Mouse (Mus musculus) ES-CJ7 (cell line): Measurements from ENCODE around the gene Tenm4.

Source experiments
- DNase-seq: peaks from one replicate; pipeline ENCODE4 v3.0.0; 2011; ENCODE audit warnings: low read depth, low spot score

The Tenm4 gene

DNA sequence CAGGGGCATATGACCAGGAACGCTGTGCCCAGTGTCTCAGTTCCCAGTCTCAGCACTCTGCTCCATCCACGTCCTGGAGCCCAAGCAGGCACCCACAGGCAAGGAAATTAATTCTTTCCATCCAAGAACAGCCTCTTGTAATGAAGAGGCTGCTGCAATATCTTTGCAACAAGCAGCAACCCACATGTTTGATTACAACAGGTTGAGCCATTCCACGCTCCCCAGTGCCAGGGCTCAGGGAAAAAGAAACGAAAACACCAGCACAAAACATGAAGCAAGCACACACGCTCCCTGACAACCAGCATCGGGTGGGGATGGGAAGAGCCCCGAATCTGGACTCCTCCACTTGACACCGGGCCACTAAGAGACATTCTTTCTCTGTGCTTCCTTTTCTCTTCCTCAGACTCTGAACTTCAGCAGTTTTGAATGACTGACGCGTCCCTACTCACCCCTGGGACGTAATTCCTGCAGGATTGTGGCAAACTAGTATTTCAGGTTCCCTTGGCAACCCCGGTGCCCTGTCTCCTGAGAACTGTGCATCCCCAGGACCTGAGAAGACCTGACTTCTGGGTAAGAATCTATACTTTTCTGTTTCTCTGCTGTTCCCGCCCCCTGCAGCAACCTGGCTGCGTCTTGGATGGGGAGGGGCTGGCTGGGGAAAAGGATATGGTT is at the start of gene Tenm4:
Gene Tenm4 (plus strand): TSS at position 323 of the 672 bp plus-strand sequence.
- DNase-seq = no peak

DNA sequence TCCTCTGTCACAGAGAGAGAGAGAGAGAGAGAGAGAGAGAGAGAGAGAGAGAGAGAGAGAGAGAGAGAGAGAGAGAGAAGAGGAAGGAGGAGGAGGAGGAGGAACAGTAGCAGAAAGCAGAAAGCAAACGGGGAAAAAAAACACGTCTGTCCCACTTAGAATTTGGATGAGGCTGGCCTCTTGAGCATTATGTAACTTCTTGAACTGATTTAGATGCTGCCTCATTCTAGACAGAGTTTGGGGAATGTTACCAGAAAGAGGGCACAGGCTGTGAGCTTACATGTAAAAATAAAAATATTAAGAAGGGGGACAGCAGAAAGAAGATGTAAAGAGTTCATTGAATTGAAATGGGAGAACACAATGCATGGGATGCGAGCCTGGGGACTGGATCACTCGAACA is 40.3 kb upstream of the Tenm4 start:
- DNase-seq = no peak

DNA sequence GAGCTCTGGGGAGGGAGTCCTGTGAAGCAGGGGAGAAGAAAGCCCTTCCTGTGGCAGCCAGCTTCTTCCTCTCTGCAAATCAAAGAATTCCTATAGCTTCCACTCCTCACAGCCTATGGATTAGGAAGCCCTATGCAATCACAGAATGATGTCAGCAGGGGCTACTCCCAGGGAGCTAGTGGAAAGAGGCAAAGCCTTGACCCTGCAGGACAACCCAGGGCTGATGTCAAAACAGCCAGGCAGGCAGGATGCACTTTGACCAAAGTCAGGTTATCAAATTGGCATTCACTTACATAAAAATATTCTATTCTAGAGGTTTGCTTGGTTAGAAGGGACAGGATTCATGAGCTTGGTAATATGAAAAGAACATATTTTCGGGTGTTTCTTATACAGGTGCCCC is 39.9 kb upstream of the Tenm4 start:
- DNase-seq = no peak

DNA sequence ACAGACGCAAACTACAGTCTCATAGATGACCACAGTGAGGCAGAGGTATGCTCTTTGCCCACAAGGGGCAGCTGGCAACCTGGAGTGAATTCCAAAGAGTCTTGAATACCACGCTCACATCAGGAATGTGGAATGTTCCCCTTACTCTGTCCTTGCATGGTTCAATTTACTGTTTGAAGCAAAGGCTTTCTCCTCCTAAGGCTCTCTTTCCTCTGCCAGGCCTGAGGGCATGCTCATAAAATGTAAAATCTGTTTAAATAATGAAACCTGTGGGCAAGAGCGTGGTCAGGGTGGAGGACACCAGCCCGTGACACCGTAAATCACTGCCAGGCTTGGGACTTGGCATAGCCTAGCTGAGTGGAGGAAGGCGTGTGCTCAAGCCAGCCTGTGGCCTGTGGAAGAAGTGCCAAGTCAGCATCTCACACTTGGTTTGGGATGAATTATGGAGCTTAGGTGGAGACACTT is 34.5 kb upstream of the Tenm4 start:
- DNase-seq = no peak

DNA sequence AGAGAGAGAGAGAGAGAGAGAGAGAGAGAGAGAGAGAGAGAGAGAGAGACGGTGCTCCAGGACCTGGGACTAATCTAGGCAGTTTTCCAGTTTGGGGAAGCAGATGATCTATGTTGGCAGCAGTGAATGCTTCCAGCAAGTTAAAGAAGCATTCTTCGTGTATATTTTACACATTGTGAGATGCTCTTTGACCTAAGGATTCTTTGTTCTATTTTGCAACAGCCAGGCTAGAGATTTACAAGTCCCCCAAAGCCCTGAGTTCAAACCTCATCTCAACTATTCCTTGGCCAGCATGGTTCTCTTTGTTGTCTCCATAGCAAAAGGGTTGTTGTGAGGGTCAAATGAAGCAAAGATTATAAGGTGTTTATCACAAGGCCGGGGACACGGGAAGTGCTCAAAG is 29.2 kb upstream of the Tenm4 start:
- no peak for DNase-seq

DNA sequence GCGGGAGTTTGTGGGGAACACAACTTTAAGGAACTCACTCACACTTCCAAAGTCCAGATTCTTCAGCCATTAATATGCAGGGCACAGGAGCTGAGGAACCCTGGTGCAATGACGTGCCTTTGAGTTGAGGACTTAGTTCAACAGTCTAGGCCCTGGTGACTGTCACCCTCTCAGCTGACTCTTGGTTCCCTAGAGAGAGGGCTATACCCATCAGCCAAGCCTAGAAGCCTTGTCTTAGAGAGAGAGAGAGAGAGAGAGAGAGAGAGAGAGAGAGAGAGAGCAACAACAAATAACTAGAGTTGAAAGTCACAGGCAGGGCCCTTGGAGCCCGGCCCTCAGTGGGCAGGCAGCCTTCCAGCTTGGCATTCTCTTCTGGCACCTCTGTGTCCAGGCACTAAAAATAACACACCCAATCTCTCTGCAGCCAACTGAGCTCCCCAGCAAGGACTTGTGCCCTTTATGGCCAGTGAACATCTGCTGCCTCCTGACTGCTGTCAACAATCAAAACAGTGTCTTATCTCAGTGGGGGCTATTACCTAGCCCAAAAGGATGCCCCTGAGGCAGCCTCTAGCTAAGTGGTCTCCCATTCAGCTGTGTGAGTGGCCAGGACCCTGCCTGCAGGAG is 28.0 kb upstream of the Tenm4 start:
- no peak for DNase-seq

DNA sequence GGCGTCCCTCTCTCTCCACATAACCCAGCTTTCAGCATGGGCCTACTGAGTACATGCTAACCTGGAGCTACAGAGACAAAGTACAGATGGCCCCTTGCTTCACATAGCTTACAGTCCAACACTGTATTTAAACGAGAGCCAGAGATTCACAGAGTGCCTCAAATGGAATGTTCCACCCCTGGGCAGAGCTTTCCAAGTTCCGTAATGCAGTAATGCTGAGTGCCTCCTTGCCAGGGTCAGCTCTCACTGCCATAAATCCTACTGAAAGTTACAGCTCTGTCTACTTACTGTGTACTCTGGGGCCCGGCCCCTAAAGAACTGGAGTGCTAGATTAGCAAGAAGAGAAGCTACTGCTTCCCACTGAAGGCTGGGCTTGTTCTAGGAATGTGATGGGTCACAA is 23.6 kb upstream of the Tenm4 start:
- DNase-seq = no peak

DNA sequence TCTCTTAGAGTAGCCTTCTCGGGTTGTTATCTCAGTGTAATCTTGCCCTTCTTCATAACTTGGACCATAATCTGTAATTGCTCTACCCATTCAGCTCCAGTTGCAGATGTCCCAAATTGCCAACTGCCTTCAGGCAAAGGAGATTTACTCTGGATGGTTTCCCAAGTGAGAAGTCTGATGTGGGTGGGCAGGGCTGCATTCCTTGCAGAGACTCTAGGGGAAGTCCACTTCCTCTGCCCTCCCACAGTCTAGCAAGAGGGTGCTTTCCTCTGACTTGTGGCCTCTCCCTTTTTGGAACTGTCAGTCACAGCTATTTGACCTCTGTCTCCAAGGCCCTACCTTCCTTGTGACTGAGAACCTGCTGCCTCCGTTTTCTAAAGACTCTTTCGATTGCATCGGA is 22.9 kb upstream of the Tenm4 start:
- DNase-seq = peak; percentile 59

DNA sequence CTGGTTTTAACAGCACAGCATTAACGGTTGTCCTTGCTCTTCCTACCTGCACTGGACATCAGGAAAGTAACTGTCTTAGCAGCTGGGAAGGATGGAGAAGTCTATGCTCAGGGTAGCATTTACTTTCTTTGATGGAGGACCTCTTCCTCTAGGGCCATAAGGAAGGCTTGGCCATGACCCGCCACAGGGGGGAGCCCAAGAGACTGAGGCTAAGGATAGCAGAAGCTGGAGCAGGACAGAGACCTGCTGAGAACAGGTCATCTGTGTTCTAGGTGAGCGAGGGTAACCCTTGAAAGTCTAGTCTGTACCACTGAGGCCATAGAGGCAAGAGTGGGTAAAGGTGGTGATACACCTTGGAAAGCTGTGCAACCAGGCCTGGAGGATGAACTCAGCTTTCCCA is 19.8 kb upstream of the Tenm4 start:
- DNase-seq = peak; percentile 78

DNA sequence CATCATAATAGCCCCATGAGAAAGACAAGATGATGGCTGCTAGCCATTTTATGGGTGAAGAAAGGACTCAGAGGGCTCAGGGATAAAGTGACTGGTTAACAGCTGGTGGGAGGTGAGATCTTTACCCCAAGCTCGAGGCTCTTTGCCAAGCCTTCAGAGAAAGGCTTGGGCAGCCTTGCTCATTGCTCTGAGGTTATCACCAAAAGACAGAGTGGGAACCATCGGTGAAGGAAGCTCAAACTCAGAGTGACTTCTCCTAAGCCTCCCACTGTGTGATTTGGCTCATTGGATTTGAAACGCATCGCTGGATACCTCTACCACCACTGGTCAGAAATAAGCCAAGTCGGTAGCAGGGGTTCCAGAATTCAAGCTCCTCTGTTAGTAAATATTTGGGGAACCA is 19.1 kb upstream of the Tenm4 start:
- no peak for DNase-seq

DNA sequence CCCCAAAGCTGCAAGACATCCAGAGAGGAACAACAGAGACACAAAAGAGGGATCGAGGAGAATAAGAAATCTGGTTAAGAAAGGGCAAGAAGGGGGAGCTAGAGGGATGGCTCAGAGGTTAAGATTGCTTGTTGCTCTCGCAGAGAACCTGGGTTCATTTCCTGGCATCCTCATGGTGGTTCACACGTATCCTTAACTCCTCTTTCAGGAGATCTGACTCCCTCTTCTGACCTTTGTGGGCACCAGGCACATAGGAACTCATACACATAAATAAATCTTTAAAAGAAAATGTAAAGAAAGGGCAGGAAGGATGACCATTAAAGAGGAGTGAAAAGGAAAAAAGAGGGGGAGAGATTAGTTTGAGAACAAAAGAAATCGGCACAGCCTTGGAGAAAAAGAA is 18.6 kb upstream of the Tenm4 start:
- peak; percentile 58 for DNase-seq

DNA sequence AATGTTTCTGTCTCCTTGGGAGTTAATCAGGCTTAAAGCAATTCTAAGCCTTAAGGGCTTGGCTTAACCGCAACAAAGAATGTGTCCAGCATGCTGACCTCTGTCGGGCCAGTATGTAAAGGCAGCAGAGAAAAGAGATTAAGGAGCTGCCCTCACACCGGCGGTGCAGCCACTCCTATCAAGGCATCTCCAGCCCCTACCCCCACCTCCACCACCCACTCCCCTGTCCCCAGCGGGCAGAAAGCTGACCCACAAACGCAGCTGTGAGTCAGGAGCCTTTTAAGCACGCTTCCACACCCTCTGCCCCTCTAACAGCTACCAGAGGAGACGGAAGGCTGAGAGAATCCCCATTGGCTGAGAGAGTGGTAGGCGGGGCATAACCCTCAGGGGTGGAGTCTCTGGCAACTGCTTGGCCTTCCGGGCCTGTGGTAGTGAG is 18.1 kb upstream of the Tenm4 start:
- peak; percentile 92 for DNase-seq

DNA sequence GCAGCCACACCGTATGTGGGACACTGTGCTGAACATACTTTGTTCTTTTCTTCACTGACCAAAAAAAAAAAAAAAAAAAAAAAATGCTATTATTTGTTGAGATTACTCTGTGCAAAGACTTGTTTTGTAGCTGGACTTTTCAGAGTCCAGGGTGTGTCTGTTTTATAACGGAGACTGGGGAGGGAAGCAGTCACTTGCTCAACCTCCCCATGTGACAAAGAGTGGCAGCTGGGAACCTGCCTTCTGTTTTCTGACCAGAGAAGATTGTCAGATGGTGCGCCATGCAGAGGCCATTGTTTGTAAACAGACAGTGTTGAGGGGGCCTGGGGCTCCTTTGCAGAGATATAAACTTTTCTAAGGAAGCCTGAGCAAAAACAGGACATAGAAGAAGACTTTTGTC is 17.0 kb upstream of the Tenm4 start:
- no peak for DNase-seq

DNA sequence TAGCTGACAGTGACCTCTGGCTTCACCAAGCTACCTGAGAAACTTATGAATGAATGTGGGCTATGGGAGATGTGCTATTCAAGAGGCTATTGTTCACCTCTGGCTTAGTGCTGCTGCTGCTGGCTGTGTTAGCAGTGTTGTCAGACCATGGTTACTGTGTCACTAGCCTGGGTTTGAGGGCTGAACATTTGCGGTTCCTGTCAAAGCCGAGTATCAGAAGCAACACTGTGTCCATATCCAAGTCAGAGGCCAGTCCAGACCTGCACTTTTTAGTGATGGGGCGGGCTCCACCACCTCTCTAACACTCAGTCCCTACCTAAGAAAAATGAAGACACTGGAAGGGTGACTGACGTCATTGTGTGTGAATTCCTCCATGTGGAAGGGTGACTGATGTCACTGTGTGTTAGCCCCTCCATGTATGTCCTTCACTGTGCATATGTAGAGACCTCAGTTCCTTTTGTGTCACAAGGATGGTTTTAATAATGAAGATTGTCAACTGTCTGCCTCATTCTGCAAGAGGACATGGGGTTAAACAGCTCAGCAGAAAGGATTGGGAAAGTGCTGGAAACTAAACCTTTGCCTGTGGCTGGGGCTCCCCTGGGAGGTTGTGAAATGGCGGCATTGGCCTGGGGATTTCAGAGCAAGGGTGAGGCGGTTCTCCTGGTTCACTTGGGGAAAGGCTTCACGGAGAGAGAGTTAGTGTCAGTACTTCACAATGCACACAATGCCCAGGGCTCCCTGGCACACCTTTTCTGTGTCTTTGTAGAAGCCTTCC is 14.4 kb upstream of the Tenm4 start:
- no peak for DNase-seq

DNA sequence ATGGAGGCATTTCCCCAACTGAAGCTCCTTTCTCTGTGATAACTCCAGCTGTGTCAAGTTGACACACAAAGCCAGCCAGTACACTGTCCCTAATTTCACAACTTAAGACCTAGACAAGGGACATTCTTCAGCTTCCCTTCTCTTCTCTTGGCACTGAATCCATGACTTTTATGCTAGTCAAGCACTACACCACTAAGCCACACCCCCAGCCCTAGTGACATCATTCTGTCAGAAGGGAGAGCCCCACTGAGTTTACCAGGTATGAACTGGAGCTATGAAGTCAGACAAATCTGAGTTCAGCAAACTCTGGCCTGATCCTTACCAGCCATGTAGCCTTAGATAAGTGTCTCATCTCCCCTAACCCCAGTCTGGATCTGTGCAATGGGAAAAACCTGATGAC is 6.9 kb upstream of the Tenm4 start:
- DNase-seq = no peak

DNA sequence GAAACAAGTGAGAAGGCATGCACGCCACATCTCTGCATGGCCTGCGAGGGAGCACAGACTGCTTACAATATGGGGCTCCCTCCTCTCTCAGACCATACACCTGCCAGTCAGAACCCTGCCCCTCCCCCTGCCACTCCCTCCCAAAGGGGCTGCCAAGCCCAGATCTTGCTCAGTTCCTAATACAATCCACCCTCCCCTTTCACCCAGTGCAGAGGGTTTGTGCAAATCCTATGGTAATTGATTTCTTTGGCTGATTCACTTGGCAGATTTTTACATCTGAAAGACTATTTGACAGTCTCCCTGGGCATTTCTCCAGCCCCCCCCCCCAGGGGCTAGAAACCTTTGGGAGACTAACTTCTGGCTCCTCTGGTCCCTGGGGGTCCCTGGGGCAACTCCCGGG is 2.1 kb upstream of the Tenm4 start:
- DNase-seq = peak; percentile 86

DNA sequence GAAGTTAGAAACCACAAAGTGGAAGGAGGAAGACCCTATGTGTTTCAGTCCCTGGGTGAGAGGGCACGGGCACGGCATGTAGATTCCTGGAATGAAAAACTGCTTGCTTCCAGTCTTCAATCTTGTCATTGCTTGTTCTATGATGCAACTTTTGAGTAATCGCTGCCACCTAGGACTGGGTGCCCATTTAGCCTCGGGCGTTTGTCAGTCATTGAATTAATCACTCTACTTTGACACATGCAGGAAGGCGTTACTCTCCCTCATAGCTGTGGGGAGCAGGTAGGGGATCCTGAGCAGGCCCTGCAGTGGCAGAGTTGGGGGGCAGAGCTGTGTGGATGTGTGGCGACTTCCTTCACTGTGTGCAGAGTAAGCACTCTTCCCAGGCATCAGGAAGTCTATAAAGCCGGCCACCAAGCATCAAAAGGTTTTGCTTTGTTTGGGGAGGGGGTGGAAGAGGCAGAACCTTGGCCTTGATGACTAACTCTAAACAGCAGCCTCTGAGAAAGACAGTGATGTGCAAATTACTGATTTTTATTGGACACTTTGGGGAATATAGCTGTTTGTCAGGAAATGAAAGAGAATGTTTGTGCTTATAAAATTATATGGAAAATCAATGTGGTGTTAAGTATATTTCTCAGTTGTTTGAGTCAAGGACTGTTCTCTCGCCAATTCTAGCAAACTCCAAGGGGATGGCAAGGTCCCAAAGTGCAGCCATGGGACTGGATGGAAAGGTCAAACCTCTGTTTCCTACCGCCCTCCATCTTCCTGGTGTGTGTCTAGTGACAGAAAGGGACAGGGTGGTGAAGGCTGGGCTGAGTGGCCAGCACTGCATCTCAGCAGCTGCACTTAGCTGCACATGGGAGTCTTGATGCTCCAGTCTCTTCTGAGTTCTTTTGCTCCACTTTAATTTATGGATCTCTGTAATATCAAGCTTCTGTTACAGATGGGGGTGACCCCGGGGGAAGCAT is 834 bp downstream of the Tenm4 start:
- DNase-seq = no peak

DNA sequence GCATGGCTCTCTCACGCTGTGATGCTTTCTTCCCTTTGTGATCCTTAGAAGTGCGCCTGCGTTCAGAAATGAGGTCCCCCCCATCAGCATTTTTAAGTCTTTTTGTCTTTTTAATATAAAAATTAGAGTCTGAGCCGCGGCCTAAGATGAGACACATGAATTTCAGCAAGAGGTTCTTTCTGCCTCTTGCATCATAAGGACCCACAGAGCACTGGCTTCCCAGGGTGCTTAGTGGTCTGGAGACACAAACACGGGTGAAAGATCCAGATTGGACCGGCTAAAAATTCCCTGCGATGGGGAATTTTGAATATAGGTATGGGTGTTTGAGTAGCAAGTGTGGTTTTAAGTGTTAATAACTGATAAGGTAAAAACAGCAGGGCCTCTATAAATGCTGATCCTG is 5.7 kb downstream of the Tenm4 start:
- DNase-seq = no peak

DNA sequence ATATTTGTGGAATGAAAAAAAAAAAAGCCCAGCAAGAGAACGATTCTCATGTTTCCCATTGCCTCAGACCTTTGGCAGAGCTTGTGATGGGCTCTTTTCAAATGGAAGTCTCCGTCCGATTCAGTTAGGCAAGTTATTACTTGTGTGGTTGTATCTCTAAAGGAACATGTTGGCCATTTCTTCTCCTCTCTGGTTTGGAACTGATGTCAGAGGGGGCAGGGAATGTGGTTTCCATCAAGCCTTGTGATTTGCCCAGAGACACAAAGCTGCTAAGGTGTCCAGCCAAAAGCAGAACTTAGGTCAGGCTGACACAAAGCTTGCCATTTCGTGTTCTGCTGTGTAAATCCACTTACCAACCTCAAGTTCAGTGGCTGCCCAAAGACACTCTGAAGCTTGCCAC is 10.7 kb downstream of the Tenm4 start:
- DNase-seq = no peak

DNA sequence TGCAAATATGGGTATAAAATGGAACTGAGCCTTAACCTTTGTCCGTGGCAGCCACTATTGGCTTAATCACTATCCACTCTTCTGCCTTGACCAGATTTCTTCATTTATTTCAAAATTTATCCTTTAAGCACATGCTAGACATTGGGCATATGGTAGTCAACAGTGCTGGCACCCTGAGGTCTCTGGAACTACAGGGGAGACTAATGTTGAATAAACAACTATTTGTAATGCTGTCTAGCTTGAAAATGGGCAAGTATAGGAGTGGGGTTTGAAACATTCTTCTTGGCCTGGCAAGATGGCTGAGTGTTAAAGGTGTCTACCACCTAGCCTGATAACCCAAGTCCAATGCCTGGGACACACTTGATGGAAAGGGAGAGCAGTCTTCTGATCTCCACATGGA is 12.1 kb downstream of the Tenm4 start:
- no peak for DNase-seq

DNA sequence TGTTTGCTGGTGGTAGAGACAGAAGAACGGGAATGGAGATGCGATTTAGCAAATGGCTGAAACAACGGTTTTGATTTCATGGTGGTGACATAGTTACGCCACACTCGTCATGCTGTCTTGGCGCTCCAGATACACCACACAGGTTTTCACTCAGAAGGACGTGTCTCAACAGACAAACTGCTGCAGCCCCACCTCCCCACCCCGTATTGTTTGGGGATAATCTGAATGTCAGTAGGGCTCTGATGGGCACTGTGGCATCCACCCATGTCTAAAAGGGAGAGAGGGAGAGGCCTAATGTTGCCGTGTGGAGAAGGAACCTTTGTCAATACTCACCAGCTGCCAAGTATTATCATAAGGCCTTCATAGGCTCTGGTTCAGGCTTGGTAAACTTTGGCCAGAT is 14.4 kb downstream of the Tenm4 start:
- peak; percentile 57 for DNase-seq
